Mouse (Mus musculus): ENCODE measurements around the gene Pts.

The Pts gene

DNA sequence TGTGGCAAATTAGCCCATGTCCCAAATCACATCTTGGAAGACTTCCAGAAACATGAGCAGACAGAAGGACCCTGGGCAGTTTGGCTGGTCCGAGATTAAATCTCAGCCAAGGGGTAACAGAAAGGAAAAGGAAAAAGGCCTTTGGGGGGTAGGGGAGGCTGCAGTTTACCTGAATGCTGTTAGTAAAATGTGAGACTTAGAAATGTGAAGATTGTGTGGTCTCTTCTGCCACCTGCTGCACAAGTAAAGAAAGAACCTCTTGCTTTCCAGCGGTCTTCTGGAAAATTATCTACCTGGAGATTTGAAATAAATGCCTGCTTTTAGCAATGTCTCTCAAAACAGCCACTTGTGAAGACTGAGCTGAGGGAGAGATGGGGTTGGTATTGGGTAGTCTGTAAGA, 2.4 kb upstream of the Pts start:
- peak; percentile 51 for DNase-seq (ENCODE audit: low spot score)

DNA sequence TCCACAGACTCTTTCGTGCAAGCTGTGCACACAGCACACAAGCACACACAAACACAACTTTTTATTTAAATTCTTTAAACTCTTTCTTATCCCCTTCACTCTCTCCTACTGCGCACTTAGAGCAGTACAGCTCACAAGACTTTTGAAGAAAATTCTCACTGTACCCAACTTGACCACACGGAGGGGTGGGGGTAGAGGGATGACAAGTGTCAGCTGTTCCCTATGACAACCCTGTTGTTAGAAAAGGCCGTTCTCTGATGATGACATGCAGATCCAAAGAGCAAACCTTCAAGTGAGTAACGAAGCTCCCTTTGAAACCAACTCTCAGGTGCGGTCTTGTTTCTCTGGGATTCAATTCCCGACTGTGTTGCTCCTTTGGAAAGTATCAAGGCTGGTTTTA, 664 bp downstream of the Pts start:
- DNase-seq (ENCODE audit: low spot score), result peak; percentile 29

DNA sequence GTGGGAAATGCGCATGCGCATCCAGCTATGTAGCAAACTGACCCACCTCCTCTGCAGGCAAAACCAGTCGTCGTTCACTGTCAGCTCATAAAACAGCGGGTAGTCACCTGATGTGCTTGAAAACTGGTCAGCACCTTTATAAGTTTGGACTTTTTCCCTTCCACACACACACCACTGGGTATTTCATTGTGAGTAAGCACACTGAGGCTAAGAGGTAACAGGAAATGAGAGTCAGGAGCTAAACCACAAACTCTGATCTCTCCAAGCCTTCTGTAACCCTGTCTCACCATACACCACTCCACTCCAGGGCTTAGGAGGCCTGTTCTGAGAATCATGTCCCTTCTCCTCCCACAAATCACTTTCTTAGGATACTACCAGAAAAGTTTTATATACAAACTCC, 2.9 kb downstream of the Pts start:
- DNase-seq (ENCODE audit: low spot score), result no peak

DNA sequence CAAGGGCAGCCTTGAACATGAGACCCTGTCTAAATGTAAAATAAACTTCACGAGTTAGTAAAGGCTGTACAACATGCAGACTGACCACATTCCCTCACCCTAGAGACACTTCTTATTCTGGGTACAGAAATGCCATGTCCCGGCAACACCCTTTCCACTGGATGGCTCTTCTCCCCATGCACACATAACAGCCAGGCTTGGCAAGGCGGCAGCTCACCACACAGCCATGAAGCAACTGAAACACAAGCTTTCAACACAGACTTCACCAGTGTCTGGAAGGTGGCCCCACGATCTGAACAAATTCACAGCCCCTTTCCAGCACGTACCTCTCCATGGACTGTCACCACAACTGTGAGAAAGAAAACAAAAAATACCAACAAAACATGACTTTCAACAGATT, 3.6 kb downstream of the Pts start:
- DNase-seq (ENCODE audit: low spot score), result no peak

DNA sequence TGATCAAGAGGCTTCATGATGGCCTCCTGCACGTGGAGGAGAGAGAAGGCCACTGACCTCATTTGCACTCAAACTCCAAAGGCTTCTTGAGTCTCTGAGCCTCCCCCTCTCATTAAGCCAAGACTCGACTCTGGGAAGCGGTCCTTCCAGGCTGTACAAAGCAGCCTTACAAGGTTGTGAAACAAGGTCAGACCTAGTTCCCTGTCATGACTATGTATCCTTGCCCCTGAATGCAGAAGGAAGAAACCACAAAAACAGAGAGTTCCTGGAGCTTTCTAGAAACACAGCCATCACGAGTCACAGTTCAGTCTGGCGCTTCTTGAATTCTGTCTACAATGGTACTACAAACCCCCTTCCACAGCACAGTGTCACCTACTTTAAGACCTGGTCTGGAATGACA, 6.0 kb downstream of the Pts start:
- no peak for DNase-seq (ENCODE audit: low spot score)

DNA sequence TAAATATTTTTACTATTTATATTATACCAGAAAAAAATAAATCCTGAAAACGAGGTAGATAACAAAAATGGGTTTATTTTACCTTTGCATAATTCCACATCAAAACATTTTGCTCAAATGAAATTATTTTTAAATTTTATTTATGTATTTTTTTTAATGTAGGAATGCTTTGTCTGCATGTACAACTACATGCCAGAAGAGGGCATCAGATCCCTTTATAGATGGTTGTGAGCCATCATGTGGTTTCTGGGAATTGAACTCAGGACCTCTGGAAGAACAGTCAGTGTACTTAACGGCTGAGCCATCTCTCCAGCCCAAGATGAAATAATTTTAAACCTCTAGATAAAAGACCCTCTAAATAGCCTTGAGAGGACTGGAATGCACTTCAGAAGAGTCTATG, 7.0 kb downstream of the Pts start:
- DNase-seq (ENCODE audit: low spot score), result no peak

DNA sequence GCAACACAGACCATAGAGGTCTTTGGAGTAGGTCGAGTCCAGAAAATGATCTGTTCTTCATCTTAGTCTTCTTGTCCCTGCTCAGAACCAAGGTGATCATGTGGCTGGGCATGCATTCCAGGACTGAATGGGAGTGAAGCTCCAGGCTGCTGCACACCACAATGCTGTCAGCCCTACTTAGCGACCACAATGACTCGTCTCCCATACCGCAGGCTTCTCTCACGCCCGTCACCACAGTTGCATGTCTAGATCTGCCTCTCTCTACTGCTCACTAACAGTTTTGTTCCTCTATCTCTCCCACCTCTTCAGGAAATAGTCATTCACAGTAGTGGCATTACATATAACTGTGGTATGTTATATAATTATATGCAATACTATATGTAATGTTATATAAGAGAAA, 7.8 kb downstream of the Pts start:
- no peak for DNase-seq (ENCODE audit: low spot score)

DNA sequence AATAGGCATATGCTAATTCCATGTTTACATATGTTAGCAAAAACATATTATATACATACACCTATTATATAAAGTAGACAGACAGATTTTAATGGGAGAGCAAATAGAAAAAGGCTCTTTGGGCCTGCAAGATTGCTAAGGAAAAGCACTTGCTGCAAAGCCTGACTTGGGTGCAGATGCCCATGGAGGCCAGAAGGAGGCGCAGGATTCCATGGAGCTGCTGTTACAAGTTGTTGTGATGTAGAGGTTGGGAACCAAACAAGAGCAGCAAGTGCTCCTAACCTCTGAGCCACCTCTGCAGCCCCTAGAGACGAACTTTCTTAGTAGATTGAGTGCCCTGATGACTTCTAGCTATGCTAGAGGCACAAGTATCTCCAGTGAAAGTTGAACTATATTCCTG, 9.7 kb downstream of the Pts start:
- DNase-seq (ENCODE audit: low spot score), result no peak

DNA sequence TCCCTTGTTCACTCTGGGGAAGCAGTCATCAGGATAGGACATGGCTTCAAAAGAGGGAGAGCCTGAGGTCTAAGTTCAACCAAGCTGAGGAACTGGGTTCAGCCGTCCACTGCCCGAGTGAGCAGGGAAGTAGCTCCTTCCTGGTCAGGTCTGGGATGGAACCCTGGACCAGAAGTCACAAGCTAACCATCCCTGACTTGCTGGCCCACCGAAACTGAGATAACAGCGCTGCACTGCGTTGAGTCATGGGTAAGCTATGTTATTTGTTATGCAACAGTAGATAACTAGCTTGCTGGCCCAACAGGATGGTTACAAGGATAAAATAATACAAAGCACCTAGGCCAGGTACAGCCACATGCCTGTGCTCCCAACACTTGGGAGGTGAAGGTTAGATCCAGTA, 13.1 kb downstream of the Pts start:
- no peak for DNase-seq (ENCODE audit: low spot score)

DNA sequence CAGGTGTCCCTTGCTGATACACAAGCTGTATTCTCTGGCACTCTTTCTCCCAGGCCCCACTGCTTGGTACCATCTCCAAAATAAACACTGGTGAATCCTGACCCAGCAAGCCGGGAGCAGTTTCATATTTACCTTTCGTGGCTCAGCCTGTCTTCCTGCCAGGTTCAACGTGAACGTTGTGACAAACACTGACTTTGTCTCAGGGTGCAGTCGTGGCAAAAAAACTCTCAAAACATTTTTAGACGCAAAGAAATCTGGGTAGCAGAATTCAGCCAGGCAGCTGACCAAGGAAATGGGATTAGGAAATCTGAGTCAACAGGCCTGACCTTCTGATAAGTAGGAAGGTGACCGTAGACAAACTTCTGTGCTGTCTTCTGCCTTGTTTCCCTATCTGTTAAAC, 21.0 kb downstream of the Pts start:
- DNase-seq (ENCODE audit: low spot score), result no peak

DNA sequence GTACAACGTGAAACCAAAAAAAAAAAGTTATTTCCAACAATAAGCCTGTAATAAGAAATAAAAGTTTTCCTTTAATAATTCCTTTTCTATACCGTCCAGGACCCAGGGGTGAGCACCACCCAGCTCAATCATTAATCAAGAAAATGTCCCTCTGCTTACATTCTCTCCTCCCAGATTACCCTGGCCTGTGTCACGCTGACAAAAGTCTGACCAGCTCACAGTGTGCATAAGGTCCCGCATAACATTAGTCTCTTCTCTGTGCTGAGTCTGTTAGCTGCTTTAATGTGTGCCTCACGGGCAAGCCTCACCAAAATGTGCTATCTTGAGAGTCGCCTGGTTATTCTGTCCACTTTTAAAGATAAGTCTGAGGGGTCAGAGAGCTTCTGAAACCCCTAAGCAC, 23.1 kb downstream of the Pts start:
- no peak for DNase-seq (ENCODE audit: low spot score)

DNA sequence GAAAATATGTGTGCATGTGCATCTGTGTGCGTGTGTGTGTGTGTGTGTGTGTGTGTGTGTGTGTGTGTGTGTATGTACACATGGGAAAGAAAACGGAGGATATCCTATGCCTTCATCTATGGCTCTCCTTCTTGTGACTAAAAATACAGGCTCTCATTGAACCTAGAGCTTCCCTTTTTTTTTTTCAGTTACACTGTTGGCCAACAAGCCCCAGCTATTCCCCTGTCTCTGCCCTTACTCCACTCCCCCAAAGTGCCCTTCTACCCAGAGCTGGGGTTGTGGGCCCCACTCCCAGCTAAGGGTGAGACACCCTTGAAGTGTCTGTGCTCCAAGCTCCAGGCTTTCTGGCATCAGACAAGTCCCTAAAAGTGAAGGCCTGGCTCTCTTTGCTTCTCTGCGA, 25.6 kb downstream of the Pts start:
- no peak for DNase-seq (ENCODE audit: low spot score)

DNA sequence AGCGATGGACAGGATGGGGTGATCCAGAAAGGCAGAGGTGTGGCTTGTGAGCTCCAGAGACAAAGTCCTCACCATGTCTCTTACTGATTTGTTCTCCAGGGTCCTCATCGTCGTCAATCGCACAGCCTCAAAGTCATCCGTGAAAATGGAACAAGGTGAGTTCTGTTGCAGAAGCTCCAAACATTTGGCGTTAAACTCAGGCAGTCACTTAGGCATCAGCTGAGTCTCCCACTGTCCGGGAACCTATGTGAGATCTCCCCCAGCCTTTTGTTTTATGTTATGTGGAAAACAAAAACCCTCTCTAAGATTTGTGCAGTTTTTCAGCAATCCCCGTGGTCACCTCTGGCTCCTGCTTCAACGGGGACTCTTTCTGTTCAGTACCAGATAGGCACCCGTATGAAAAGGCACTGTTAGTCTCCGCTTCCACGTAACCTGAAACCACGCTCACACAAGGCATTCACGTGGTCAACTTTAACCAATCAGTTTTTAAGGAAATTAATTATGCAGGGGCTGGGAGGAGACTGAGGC, 27.5 kb downstream of the Pts start:
- peak; percentile 91 for DNase-seq (ENCODE audit: low spot score)

DNA sequence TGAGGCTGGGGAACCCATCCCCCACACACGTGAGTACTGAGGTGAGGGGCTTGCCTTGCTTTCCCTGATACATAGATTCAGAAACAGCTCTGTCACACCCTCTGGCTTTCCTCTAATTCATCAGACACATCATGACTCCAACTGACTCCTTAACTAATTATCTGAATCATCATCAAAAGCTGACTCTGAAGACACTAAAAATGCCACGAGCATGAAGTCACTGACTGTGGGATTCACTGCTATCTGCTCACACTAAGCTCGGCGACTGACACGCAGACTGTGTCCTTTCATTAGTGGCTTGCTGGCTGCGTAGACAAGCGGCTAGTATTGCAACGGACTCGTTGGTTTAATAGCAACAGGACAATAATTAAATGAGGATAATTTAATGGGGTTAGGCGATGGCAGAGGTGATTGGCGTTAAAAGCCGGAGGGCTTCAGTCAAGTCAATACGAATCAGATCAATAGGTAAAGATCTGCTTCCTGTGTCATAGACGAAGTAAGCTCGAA, 28.0 kb downstream of the Pts start:
- peak; percentile 52 for DNase-seq (ENCODE audit: low spot score)

DNA sequence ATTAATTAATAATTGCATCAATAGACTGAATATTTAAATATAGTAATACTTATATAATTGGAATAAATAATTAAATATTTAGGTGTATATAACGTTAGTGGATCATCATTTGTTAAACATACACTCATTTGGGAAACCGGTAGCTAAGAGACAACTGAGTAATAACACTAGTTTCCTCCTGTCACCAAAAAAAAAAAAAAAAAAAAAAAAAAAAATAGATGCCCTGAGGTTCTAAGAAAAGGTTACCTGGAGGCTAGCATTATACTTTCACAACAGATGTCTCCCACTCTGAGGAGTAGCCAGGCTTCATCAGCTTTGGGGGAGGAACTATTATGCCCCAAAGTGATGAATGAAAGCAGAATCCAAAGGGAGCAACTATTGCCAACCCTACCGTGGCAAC, 28.7 kb downstream of the Pts start:
- no peak for DNase-seq (ENCODE audit: low spot score)

DNA sequence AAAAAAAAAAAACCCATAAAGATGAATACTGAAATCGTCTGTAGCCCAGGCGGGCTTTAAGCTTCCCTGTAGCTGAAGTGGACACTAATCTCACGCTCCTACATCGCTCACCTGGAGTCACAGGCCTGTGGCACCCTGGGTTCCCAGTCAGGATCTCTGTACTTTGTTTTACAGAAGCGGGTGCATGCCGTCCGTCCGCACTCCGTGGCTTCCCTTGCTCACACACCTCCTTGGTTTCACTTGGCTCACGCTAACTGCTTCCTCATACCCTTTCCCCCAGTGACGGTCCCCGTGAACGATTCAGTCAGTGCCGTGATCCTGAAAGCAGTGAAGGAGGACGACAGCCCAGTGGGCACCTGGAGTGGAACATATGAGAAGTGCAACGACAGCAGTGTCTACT, 29.7 kb downstream of the Pts start:
- DNase-seq (ENCODE audit: low spot score), result no peak

DNA sequence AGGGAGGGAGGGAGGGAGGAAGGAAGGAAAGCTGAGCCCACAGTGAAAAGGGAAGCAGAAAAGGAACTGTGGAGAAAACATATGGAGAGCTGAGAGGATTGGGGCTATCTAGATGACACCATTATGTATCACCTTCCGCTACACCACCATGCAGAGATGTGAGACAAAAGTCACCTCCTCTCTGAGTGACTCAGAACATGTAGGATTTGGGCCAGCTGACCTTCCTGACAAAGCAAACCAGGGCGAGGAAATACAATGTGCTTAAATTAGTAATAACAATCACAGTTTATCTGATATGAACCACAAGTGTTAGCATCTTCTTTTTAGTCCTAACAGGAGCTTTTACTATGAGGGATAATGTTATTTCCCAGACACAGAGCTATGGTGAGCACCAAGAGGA, 31.0 kb downstream of the Pts start:
- DNase-seq (ENCODE audit: low spot score), result no peak

DNA sequence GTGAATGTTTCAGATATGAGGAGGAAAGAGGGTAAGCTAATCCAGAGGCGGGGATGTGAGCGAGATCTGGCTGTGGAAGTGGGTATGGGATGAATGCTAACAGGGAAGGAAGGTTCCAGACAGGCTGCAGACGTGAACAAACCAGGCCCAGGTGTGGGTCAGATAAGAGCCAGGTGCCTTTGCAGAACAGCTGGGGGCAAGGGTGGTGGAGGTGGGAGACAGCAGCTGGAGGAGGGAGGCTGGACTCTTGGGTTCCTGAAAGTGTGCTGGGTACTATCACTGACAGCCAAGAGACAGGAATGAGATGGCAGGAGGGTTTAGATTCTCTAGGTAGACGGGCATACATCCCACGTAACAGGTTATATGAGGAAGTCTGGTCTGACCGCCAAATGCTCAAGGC, 31.4 kb downstream of the Pts start:
- no peak for DNase-seq (ENCODE audit: low spot score)

DNA sequence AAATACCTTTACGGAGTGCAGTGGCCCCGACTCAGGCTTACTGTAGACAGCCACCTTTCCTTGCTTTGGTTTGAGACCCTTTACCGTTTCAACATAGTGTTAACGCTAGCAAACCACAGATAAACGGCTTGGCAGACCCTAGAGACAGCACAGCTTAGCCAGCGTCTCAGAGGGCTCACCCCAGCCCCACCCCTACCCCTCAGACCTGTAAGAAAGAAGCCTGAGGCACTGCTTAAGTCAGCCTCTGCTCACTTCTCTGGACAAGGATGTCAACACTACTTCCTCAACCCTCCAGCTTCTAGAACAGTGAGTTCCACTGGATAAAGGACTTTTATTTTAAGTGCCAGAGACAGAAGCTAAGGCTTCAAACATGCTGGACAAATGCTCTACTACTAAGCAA, 32.0 kb downstream of the Pts start:
- no peak for DNase-seq (ENCODE audit: low spot score)

DNA sequence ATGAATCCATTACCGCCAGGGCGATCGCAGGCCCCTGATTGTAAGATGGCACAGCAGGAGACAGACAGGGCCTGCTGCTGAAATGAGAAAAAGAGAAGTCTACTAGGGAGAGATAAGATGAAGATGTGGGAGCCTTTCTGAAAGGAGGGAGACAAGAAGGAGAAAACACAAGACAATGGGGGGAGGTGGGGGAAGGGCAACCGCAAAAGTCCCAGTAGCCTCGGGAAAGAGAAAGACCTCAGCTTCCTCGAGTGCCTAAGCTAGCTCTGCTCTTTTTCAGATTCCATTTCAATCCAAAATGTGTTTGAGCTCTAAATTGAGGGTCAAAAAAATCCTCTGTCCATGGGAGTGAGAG, 32.4 kb downstream of the Pts start:
- DNase-seq (ENCODE audit: low spot score), result no peak

DNA sequence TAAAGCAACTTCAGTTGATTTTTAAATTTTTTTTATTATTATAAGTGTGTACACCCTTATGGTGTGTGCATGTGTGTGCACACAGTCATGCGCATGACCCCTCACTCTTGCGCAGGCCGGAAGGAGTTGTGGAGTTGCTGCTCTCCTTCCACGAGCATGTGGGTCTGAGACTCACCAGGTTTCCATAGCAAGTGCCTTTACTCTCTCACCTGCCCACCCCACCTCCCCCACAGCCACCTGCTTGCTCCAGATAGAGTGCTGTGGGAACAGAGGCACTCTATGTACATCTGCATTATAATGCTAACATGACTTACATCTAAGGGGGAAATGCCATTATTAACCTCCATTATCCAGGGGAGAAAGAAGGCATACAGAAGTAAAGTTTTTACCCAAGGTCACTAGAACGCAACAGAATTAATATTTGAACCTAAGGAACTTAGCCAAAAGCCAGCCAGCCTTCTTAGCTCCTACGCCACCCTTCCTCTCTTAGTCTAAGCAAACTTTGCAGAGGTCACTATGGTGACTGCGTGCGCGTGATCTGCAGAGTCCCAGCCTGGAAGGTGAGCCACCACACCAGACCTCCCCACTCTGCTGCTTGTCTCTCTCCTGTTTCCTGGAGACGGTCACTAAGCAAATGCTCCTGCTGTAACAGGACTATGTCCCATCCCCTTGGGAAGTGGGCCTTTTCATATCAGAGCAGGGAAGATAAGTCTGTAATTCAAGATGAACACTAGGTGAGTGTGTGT, 32.9 kb downstream of the Pts start:
- DNase-seq (ENCODE audit: low spot score), result no peak

DNA sequence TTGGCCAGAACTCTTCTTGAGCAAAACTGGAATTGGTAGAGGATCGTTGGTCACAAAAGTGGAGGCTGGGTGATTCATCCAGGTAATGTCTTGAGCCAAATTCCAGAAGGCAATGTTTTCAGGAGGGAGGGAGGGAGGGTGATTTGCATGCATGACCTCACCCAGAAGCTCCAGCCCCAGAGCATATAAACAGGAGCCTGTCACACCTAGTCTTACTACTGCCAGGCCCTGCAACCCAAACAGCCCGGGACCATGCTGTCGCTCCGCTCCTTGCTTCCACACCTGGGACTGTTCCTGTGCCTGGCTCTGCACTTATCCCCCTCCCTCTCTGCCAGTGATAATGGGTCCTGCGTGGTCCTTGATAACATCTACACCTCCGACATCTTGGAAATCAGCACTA, 34.2 kb downstream of the Pts start, which contains the start of gene Plet1:
Plet1 (plus strand) TSS at position 215 of the 400 bp plus-strand sequence.
- DNase-seq (ENCODE audit: low spot score), result no peak

DNA sequence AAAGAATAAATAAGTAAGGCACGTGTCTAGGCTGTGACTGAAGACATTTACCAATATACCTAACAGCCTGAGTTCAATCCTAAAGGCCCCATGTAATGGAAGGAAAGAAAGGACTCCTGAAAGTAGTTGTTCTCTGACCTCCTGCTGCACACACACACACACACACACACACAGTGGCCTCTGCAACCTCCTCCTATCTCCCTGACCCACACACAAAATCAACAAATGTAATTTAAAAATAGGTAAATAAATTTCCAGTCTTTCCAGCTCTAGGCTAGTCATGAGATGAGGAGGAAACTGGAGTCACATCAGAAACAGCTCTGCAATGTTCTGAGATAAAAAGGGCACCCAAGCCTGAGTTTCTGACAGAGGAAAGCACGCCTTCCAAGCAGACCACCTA, 34.7 kb downstream of the Pts start:
- no peak for DNase-seq (ENCODE audit: low spot score)

DNA sequence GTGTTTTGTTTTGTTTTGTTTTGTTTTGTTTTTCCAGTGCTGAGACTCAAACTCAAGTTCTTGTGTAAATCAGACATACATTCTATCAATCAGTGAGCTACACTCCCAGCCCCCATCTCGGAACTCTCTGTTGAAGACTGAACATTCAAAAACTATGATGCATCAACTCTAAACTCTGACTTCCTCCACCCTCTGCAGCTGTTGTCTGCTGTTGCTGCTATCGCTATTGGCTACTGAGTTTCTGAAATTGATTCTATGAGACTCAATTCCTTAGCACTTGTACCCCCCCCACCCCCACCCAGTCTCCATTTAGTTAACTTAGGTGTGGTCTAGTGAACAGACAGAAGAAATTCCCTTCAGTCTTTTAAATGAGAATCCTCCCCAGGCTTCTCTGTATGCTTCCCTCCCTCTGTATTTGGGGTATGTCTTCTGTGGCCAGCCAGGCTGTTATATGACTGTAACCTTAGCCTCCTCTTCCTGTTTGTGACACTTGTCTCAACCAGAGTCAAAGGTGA, 36.9 kb downstream of the Pts start:
- DNase-seq (ENCODE audit: low spot score), result no peak
